Comparison of ENCODE assay signal across 19 mouse cellular contexts in the genomic region with DNA sequence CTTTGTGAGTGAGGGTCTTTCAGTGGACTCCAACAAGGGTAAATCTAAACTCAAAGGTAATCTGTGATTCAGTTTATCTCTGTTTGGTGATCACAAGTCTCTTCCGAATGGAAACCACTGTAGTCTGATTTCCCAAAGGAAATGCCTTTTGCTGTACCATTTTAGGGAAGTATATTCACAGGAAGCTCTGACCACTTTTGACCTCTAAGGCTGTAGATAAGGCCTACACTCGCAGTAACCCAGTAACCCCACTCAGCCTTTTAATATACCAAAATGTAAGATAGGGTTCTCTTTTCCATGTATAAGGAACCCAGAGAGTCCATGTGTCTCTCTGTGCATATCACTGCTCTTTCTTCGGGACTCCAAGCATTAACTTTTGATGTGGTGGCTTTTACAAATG. TPM values are rescaled to one million over a fixed set of nuclear protein-coding genes. Genes with fewer than 3 reads are reported as not detected.
DNase-seq lines count a peak whose midpoint lies in the region; ATAC-seq and TF ChIP-seq lines count a peak whose summit lies in the region.
"Had no signal": no experiment of that assay in that cellular context is flagged by ENCODE, and none has a peak within 500 bp of the region (broad histone marks: within the 10 kb centered on the region; RNA-seq: fewer than 3 reads in every experiment).

No protein-coding gene starts in this region.

- H3K9me3 ChIP-seq in embryonic facial prominence, embryonic 10.5 days = 0 out of 2 replicates have a peak, but pooled peaks cover 3% of the 10 kb centered on the region
- H3K9me3 ChIP-seq: forebrain, embryonic 13.5 days; heart, embryonic 12.5 days; hindbrain, embryonic 12.5 days had no signal

- intact Hi-C loops in gastrocnemius, adult 2 months (cut with DNase I) = no loop called here

- no peaks in the 10 kb centered on the region; the same call in 1 of the 2 replicates for H3K4me1 ChIP-seq in embryonic facial prominence, embryonic 10.5 days
- H3K4me1 ChIP-seq: forebrain, embryonic 13.5 days; hindbrain, embryonic 12.5 days had no signal

- H3K36me3 ChIP-seq in embryonic facial prominence, embryonic 10.5 days (replicated peaks) = no peaks in the 10 kb centered on the region
- H3K36me3 ChIP-seq: heart, embryonic 12.5 days; hindbrain, embryonic 12.5 days had no signal

- no peak for DNase-seq in gastrocnemius, adult 2 months
- no peak for DNase-seq in gastrocnemius, postnatal 4 days (ENCODE audit: low spot score in 2 of 2)
- peak; percentile 29 for DNase-seq in MEL-GATA-1-ER (ENCODE audit: extremely low read depth, low read depth)
- DNase-seq in spleen, adult 18-20 months = no peak
- DNase-seq in embryonic facial prominence, embryonic 10.5 days (ENCODE audit: low spot score) = no peak
- DNase-seq in adrenal gland, postnatal 10 days = no peak
- DNase-seq: adrenal gland, adult 2 months; adrenal gland, postnatal 36 days; cerebellum, adult 11 months; cerebellum, adult 8-10 months; cerebellum, postnatal 14 days; gastrocnemius, postnatal 36 days had no signal

- H3K27me3 ChIP-seq in embryonic facial prominence, embryonic 10.5 days (replicated peaks; ENCODE audit: low read depth, poor library complexity, severe bottlenecking) = no peaks in the 10 kb centered on the region
- H3K27me3 ChIP-seq: forebrain, embryonic 13.5 days; heart, embryonic 12.5 days; hindbrain, embryonic 12.5 days had no signal

- H3K4me3 ChIP-seq in gastrocnemius, adult 2 months = no peak overlapping the region
- H3K4me3 ChIP-seq in embryonic facial prominence, embryonic 10.5 days = no peak overlapping the region
- H3K4me3 ChIP-seq: forebrain, embryonic 13.5 days; heart, embryonic 12.5 days; hindbrain, embryonic 12.5 days had no signal

- ATAC-seq in hematopoietic stem cell, adult 5-6 weeks (replicated peaks in 1 of 2; ENCODE audit: insufficient read depth in 1 of 2, low FRiP score in 2 of 2, low TSS enrichment in 1 of 2, low read depth in 1 of 2, poor library complexity in 2 of 2, severe bottlenecking in 2 of 2) = peak; percentile 36 to 85; a peak in 3 of 4 replicates
- ATAC-seq: forebrain, embryonic 13.5 days; hindbrain, embryonic 16.5 days; inflammation-experienced regulatory T-cells, adult 6 months; intestine, postnatal 0 days had no signal

- WGBS in embryonic facial prominence, embryonic 10.5 days = 85% methylated on average over 3 of the region's 3 CpGs

- no peak for TF ChIP-seq CTCF in gastrocnemius, adult 2 months (IDR thresholded peaks at IDR 0.05)

- H3K27ac ChIP-seq in gastrocnemius, adult 2 months = peak overlapping the region; percentile 40; the same call in 1 of the 2 replicates
- H3K27ac ChIP-seq in embryonic facial prominence, embryonic 10.5 days (replicated peaks) = no peak overlapping the region
- H3K27ac ChIP-seq: forebrain, embryonic 13.5 days; hindbrain, embryonic 12.5 days had no signal

RNA-seq across cellular contexts. Expression of gene Cars, which starts 5.4 kb away (rescaled TPM):
- 10 to 100 TPM; 37.2 to 42.3 TPM for total RNA-seq in gastrocnemius, adult 2 months (2021)
- total RNA-seq in gastrocnemius, postnatal 4 days (2021) = 10 to 100 TPM; 45.7 to 48.3 TPM
- total RNA-seq in hematopoietic stem cell, adult 5-6 weeks (2017) = 57.2 and 77.7 TPM in 2 replicates
- 79.5 and 80.7 TPM in 2 replicates for polyA plus RNA-seq in embryonic facial prominence, embryonic 10.5 days (2016; fragmentation: Nextera tagmentation; extraction: Ambion mirVana)
- 10 to 100 TPM; 38.7 to 56.6 TPM for total RNA-seq in adrenal gland, postnatal 10 days (2021)

RNA-seq across cellular contexts. Expression of gene Tnfrsf26, which starts 23.2 kb away (rescaled TPM):
- total RNA-seq in gastrocnemius, adult 2 months (2021) = under 1 TPM; 0.17 to 0.23 TPM
- total RNA-seq in gastrocnemius, postnatal 4 days (2021) = under 1 TPM; 0.49 to 0.75 TPM
- 21.4 and 26.1 TPM in 2 replicates for total RNA-seq in hematopoietic stem cell, adult 5-6 weeks (2017)
- polyA plus RNA-seq in embryonic facial prominence, embryonic 10.5 days (2016; fragmentation: Nextera tagmentation; extraction: Ambion mirVana) = 0.17 and 0.30 TPM in 2 replicates
- total RNA-seq in adrenal gland, postnatal 10 days (2021) = 1 to 10 TPM; 1.1 to 1.5 TPM

RNA-seq across cellular contexts. Expression of gene Tnfrsf22, which starts 44.1 kb away (rescaled TPM):
- total RNA-seq in gastrocnemius, adult 2 months (2021) = 1 to 10 TPM in 1 of 2 experiments, under 1 TPM in 1; 0.97 to 2.1 TPM
- 1 to 10 TPM; 4.7 to 4.8 TPM for total RNA-seq in gastrocnemius, postnatal 4 days (2021)
- 3.8 and 4.3 TPM in 2 replicates for total RNA-seq in hematopoietic stem cell, adult 5-6 weeks (2017)
- polyA plus RNA-seq in embryonic facial prominence, embryonic 10.5 days (2016; fragmentation: Nextera tagmentation; extraction: Ambion mirVana) = 9.7 and 12.2 TPM in 2 replicates
- 1 to 10 TPM; 5.2 to 7.0 TPM for total RNA-seq in adrenal gland, postnatal 10 days (2021)

RNA-seq across cellular contexts. Expression of gene Nap1l4, which starts 56.4 kb away (rescaled TPM):
- 100 to 1,000 TPM; 188 to 209 TPM for total RNA-seq in gastrocnemius, adult 2 months (2021)
- 100 to 1,000 TPM; 160 to 164 TPM for total RNA-seq in gastrocnemius, postnatal 4 days (2021)
- total RNA-seq in hematopoietic stem cell, adult 5-6 weeks (2017) = 151 and 212 TPM in 2 replicates
- 377 and 391 TPM in 2 replicates for polyA plus RNA-seq in embryonic facial prominence, embryonic 10.5 days (2016; fragmentation: Nextera tagmentation; extraction: Ambion mirVana)
- 100 to 1,000 TPM; 135 to 153 TPM for total RNA-seq in adrenal gland, postnatal 10 days (2021)
